Mouse (Mus musculus) erythroblast, embryonic 14.5 days (primary cell): ENCODE data around the gene Mrln. TPM values are rescaled to one million over a fixed set of nuclear protein-coding genes. Genes with fewer than 3 reads are reported as not detected.

Experiments used
- H3K27me3 ChIP-seq: 2 replicates; pipeline ENCODE4 v1.6.1; 2012; ENCODE audit warnings: inconsistent platforms; ENCODE audit not compliant: control insufficient read depth
- H3K36me3 ChIP-seq: 2 replicates; pipeline ENCODE4 v1.6.1; 2012; ENCODE audit warnings: mild to moderate bottlenecking, inconsistent platforms; ENCODE audit not compliant: control insufficient read depth
- H3K4me1 ChIP-seq: 2 replicates; pipeline ENCODE4 v1.6.1; 2012; ENCODE audit warnings: inconsistent platforms; ENCODE audit not compliant: control insufficient read depth
- H3K4me3 ChIP-seq: replicated peaks from 2 replicates; pipeline ENCODE3; 2012; ENCODE audit warnings: moderate library complexity, mild to moderate bottlenecking, inconsistent platforms
- H3K9me3 ChIP-seq: 2 replicates; pipeline ENCODE4 v1.6.1; 2012; ENCODE audit warnings: low read length, inconsistent platforms, mixed read lengths; ENCODE audit not compliant: control insufficient read depth
- GATA1 ChIP-seq: IDR thresholded peaks from 2 replicates; pipeline ENCODE4 v1.6.1; 2012; ENCODE audit warnings: low read length, inconsistent platforms, mixed read lengths
- TAL1 ChIP-seq: IDR thresholded peaks from 3 replicates; pipeline ENCODE4 v1.6.1; 2012; ENCODE audit warnings: low read length, inconsistent platforms, mixed read lengths
- polyA plus RNA-seq: library from polyadenylated mRNA; stranded (reverse); fragments of >175 nt; gene quantifications from 2 replicates; pipeline ENCODE4 v1.2.3, GENCODE M21; 2012

The Mrln gene
- polyA plus RNA-seq, 1 experiment: not detected

- no peak overlapping the region for H3K4me3 ChIP-seq
- TF ChIP-seq GATA1 (no peak), TAL1 (no peak)
- H3K9me3 ChIP-seq: no peaks in the 10 kb centered on the region
- peaks cover 83% of the 10 kb centered on the region for H3K36me3 ChIP-seq
- no peaks in the 10 kb centered on the region for H3K4me1 ChIP-seq
- H3K27me3 ChIP-seq: no peaks in the 10 kb centered on the region
These were observed 36.1 kb upstream of the Mrln start for GRCm38 (mm10) chr10:70168396-70168795.

GRCm38 (mm10) chr10:70169044-70169443 lies 35.4 kb upstream of the Mrln start:
- Histone ChIP-seq H3K36me3 (peaks cover 80% of the 10 kb centered on the region), H3K4me3 (no peak overlapping the region), H3K27me3 (no peaks in the 10 kb centered on the region), H3K9me3 (no peaks in the 10 kb centered on the region), H3K4me1 (no peaks in the 10 kb centered on the region)
- TF ChIP-seq TAL1: no peak
- TF ChIP-seq GATA1: no peak

DNA sequence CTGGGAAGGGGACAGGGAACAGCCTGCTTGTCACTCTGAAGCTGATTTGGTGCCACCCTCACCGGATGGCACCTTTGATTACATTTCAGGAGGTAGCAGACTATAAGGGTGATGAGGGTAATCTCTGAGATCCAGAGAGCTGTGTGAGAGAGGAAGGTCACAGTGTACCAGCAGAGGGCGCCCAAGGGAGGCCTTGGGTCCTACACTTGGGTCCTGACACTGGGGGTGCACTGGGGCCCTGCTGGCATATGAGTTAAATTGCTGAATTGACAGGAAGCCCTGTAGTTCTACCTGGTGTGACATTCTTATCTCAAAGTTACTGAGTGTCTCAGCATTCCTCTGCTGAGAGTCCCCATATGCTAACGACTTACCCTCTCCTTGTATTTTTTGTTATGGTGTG lies 31.1 kb upstream of the Mrln start:
- Histone ChIP-seq H3K27me3 (no peaks in the 10 kb centered on the region), H3K9me3 (no peaks in the 10 kb centered on the region), H3K4me1 (no peaks in the 10 kb centered on the region), H3K36me3 (peaks cover 88% of the 10 kb centered on the region), H3K4me3 (no peak overlapping the region)
- TF ChIP-seq GATA1: no peak
- TF ChIP-seq TAL1: no peak

GRCm38 (mm10) chr10:70174494-70175190 lies 29.8 kb upstream of the Mrln start:
- no peak for TF ChIP-seq TAL1
- TF ChIP-seq GATA1: no peak
- Histone ChIP-seq H3K4me1 (no peaks in the 10 kb centered on the region), H3K36me3 (peaks cover 85% of the 10 kb centered on the region), H3K4me3 (no peak overlapping the region), H3K27me3 (no peaks in the 10 kb centered on the region), H3K9me3 (no peaks in the 10 kb centered on the region)

- Histone ChIP-seq H3K27me3 (no peaks in the 10 kb centered on the region), H3K36me3 (peaks cover 77% of the 10 kb centered on the region), H3K4me1 (no peaks in the 10 kb centered on the region), H3K4me3 (no peak overlapping the region), H3K9me3 (no peaks in the 10 kb centered on the region)
- TF ChIP-seq TAL1 (no peak), GATA1 (no peak)
These were observed 23.7 kb upstream of the Mrln start for GRCm38 (mm10) chr10:70180727-70181126.

GRCm38 (mm10) chr10:70181279-70181972 lies 23.0 kb upstream of the Mrln start:
- H3K4me1 ChIP-seq: no peaks in the 10 kb centered on the region
- peaks cover 78% of the 10 kb centered on the region for H3K36me3 ChIP-seq
- H3K4me3 ChIP-seq: no peak overlapping the region
- H3K27me3 ChIP-seq: no peaks in the 10 kb centered on the region
- no peak for TF ChIP-seq GATA1
- TF ChIP-seq TAL1: no peak
- no peaks in the 10 kb centered on the region for H3K9me3 ChIP-seq

DNA sequence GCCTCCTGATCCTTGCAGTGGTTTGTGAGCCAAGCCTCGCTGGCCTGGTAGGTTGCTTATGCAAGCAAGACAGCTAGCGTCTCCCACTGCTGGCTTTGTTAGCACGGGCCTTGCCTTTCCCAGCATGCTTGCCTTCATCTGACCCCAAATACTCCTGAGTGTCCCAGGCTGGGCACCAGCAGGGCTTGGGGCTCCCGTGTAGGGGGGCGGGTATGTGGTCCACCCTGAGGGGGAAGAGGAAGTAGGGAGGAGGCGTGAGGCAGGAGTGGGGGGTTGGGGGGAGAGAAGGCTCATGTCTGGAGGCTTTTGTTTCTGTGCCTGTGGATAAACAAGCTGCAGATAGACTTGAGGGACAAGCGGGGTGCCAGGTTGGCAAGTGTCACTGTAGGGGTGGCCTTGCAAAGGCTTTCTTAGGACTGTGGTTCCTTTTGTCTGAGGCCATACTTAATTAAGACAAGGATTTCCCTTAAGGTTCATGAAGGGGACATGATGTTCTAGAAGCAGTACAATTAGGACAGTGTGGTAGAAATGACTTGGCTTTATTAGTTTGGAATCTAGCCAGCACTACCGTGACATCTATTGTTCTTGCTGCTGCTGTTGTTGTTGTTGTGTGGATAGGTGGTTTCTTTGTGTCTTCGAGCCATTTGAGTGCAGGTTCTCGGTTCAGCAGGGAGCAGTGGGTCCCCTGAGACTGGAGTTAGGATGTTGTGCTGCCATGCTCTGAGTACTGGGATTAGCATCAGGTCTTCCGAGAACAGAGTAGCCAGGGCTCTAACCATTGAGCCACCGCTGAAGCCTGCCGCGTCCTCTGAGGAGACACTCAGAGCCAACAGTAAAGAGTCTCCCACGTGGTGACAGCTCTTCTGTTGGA lies 21.0 kb upstream of the Mrln start:
- H3K4me1 ChIP-seq: no peaks in the 10 kb centered on the region
- no peak overlapping the region for H3K4me3 ChIP-seq
- peaks cover 77% of the 10 kb centered on the region for H3K36me3 ChIP-seq
- no peak for TF ChIP-seq TAL1
- no peak for TF ChIP-seq GATA1
- H3K9me3 ChIP-seq: no peaks in the 10 kb centered on the region
- H3K27me3 ChIP-seq: no peaks in the 10 kb centered on the region

DNA sequence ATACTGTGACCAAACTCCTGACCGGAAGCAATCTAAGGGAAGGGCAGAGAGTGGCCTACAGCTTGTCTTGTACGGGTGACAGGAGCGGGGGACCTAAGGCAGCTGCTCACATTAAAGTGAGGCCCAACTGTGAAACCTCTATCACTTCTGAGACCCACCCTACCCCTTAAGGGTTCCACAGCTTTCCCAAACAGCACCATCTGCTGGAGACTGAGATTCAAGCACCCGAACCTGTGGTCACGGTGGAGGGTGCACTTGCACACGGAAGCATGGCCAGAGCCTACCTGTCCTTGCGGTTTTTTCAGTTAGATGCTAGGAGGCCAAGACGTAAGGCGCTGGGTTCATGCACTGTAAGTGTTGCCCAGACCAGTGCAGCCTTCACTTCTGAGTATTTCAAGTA lies 18.3 kb upstream of the Mrln start:
- H3K9me3 ChIP-seq: no peaks in the 10 kb centered on the region
- TF ChIP-seq GATA1 (no peak), TAL1 (no peak)
- H3K36me3 ChIP-seq: peaks cover 88% of the 10 kb centered on the region
- H3K27me3 ChIP-seq: no peaks in the 10 kb centered on the region
- no peak overlapping the region for H3K4me3 ChIP-seq
- no peaks in the 10 kb centered on the region for H3K4me1 ChIP-seq

DNA sequence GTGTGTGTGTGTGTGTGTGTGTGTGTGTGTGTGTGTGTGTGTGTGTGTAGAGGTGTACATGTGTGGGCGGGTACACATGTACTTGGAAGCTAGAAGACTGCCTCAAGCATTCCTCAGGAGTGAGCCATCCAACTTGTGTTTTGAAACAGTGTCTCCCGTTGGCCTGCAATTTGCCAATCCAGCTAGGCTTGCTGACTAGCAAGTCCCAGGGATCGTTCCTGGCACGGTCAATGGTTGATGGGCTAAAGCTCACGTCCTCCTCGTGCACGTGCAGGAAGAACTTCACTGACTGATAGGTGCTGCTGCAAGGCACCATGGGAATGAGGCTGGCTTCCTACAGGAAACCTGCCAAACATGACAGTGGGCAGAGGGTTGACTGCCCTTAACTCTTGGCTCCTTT lies 17.9 kb upstream of the Mrln start:
- Histone ChIP-seq H3K9me3 (no peaks in the 10 kb centered on the region), H3K4me1 (no peaks in the 10 kb centered on the region), H3K36me3 (peaks cover 89% of the 10 kb centered on the region), H3K27me3 (no peaks in the 10 kb centered on the region), H3K4me3 (no peak overlapping the region)
- TF ChIP-seq TAL1 (no peak), GATA1 (no peak)
